Mouse (Mus musculus) MEL (cell line): ENCODE measurements around the gene Flrt2. TPM values are rescaled to one million over a fixed set of nuclear protein-coding genes. Genes with fewer than 3 reads are reported as not detected.

Source experiments
- DNase-seq: peaks from one replicate; pipeline ENCODE4 v3.0.0; 2011; ENCODE audit warnings: low read depth, low spot score
- H3K27ac ChIP-seq: 2 replicates; pipeline ENCODE4 v1.5.1; 2012; ENCODE audit warnings: low read depth, mild to moderate bottlenecking, control low read depth, low read length, moderate library complexity; ENCODE audit not compliant: control insufficient read depth
- H3K27me3 ChIP-seq, 2 experiments: fragments of 150-350 bp in 1 of 2; sonication (generic) in 1 of 2; 2 replicates each; pipeline ENCODE4 v1.6.1; 2012; ENCODE audit warnings: low read length in 2 of 2, mild to moderate bottlenecking in 2 of 2, improper control_type of control experiment in 1 of 2, moderate library complexity in 1 of 2; ENCODE audit not compliant: insufficient read depth in 2 of 2, control insufficient read depth in 1 of 2
- H3K36me3 ChIP-seq, 2 experiments: 2 replicates each; pipeline ENCODE4 v1.6.1; 2012 to 2014; ENCODE audit warnings: low read length in 2 of 2, improper control_type of control experiment in 1 of 2, inconsistent platforms in 1 of 2, mild to moderate bottlenecking in 1 of 2; ENCODE audit not compliant: insufficient read depth in 2 of 2, control insufficient read depth in 1 of 2
- H3K4me1 ChIP-seq, 2 experiments: fragments of 150-350 bp in 1 of 2; sonication (generic) in 1 of 2; 2 replicates each; pipeline ENCODE4 v1.6.1; 2012; ENCODE audit warnings: low read length in 2 of 2, improper control_type of control experiment in 1 of 2, mild to moderate bottlenecking in 1 of 2; ENCODE audit not compliant: insufficient read depth in 2 of 2, control insufficient read depth in 1 of 2
- H3K4me3 ChIP-seq, 2 experiments: fragments of 150-350 bp in 1 of 2; sonication (generic) in 1 of 2; 2 replicates each; pipeline ENCODE4 v1.5.1; 2012; ENCODE audit warnings: low read depth in 2 of 2, low read length in 2 of 2, mild to moderate bottlenecking in 2 of 2, moderate library complexity in 2 of 2, control low read depth in 1 of 2, improper control_type of control experiment in 1 of 2; ENCODE audit not compliant: control insufficient read depth in 1 of 2, insufficient read depth in 1 of 2
- H3K79me2 ChIP-seq: 2 replicates; pipeline ENCODE4 v1.6.1; 2012; ENCODE audit warnings: mild to moderate bottlenecking, low read length, moderate library complexity; ENCODE audit not compliant: control insufficient read depth, poor library complexity, insufficient read depth
- H3K9ac ChIP-seq: 2 replicates; pipeline ENCODE4 v1.6.1; 2012; ENCODE audit warnings: low read depth, mild to moderate bottlenecking, control low read depth, low read length, moderate library complexity; ENCODE audit not compliant: control insufficient read depth, poor library complexity, severe bottlenecking
- H3K9me3 ChIP-seq: fragments of 150-350 bp; sonication (generic); replicated peaks from 2 replicates; pipeline ENCODE4 v1.6.1; 2012; ENCODE audit warnings: mild to moderate bottlenecking, low read length, improper control_type of control experiment, moderate library complexity; ENCODE audit not compliant: insufficient read depth
- CTCF ChIP-seq, 3 experiments: IDR thresholded peaks in 2 of 3; conservative IDR thresholded peaks in 1 of 3; 2 replicates each; pipeline ENCODE4 v1.5.1; 2011 to 2012; ENCODE audit warnings: low read length in 3 of 3, low read depth in 2 of 3, mild to moderate bottlenecking in 2 of 3, improper control_type of control experiment in 1 of 3, inconsistent platforms in 1 of 3, mixed read lengths in 1 of 3, moderate library complexity in 1 of 3; ENCODE audit not compliant: control insufficient read depth in 1 of 3, insufficient read depth in 1 of 3, poor library complexity in 1 of 3, severe bottlenecking in 1 of 3
- E2F4 ChIP-seq: IDR thresholded peaks from 2 replicates; pipeline ENCODE4 v1.6.1; 2011; ENCODE audit warnings: low read depth, low read length, improper control_type of control experiment, borderline replicate concordance
- EP300 ChIP-seq, 2 experiments: IDR thresholded peaks; 2 replicates each; pipeline ENCODE4 v1.6.1; 2011; ENCODE audit warnings: improper control_type of control experiment in 2 of 2, low read length in 2 of 2, low read depth in 1 of 2, mild to moderate bottlenecking in 1 of 2
- GABPA ChIP-seq: IDR thresholded peaks from 2 replicates; pipeline ENCODE4 v1.6.1; 2012; ENCODE audit warnings: low read depth, mild to moderate bottlenecking, inconsistent platforms, low read length, improper control_type of control experiment, moderate library complexity
- GATA1 ChIP-seq: IDR thresholded peaks from 2 replicates; pipeline ENCODE4 v1.6.1; 2011; ENCODE audit warnings: low read depth, low read length, improper control_type of control experiment
- KAT2A ChIP-seq: conservative IDR thresholded peaks from 2 replicates; pipeline ENCODE4 v1.6.1; 2012; ENCODE audit warnings: low read depth, low read length, improper control_type of control experiment, inconsistent platforms
- MAFK ChIP-seq: IDR thresholded peaks from 2 replicates; pipeline ENCODE4 v1.6.1; 2011; ENCODE audit warnings: low read depth, mild to moderate bottlenecking, low read length, improper control_type of control experiment, borderline replicate concordance
- MAX ChIP-seq: IDR thresholded peaks from 2 replicates; pipeline ENCODE4 v1.6.1; 2011; ENCODE audit warnings: low read length, improper control_type of control experiment
- MAZ ChIP-seq: IDR thresholded peaks from 2 replicates; pipeline ENCODE4 v1.6.1; 2012; ENCODE audit warnings: low read depth, mild to moderate bottlenecking, inconsistent platforms, low read length, improper control_type of control experiment
- MXI1 ChIP-seq: IDR thresholded peaks from 2 replicates; pipeline ENCODE4 v1.6.1; 2011; ENCODE audit warnings: mild to moderate bottlenecking, low read depth, low read length, improper control_type of control experiment
- POLR2AphosphoS2 ChIP-seq: IDR thresholded peaks from 2 replicates; pipeline ENCODE4 v1.6.1; 2011; ENCODE audit warnings: low read length, improper control_type of control experiment
- POLR2AphosphoS5 ChIP-seq: IDR thresholded peaks from 2 replicates; pipeline ENCODE4 v1.6.1; 2012; ENCODE audit warnings: low read depth, borderline replicate concordance, mild to moderate bottlenecking, inconsistent platforms, low read length, moderate library complexity, mixed read lengths
- SIN3A ChIP-seq: IDR thresholded peaks from 2 replicates; pipeline ENCODE4 v1.6.1; 2012; ENCODE audit warnings: low read length, improper control_type of control experiment, inconsistent platforms
- SMC3 ChIP-seq: IDR thresholded peaks from 2 replicates; pipeline ENCODE4 v1.6.1; 2011; ENCODE audit warnings: low read depth, low read length, improper control_type of control experiment
- TBP ChIP-seq: IDR thresholded peaks from 2 replicates; pipeline ENCODE4 v1.8.0; 2011; ENCODE audit warnings: low read depth, low read length, improper control_type of control experiment
- TCF12 ChIP-seq: IDR thresholded peaks from 2 replicates; pipeline ENCODE4 v1.6.1; 2014; ENCODE audit warnings: low read depth, mild to moderate bottlenecking, inconsistent platforms, low read length, improper control_type of control experiment, moderate library complexity
- UBTF ChIP-seq: IDR thresholded peaks from 2 replicates; pipeline ENCODE4 v1.6.1; 2012; ENCODE audit warnings: low read depth, mild to moderate bottlenecking, inconsistent platforms, low read length, improper control_type of control experiment, moderate library complexity, borderline replicate concordance; ENCODE audit not compliant: insufficient read depth
- USF1 ChIP-seq: IDR thresholded peaks from 2 replicates; pipeline ENCODE4 v1.6.1; 2014; ENCODE audit warnings: low read depth, mild to moderate bottlenecking, inconsistent platforms, low read length, improper control_type of control experiment, moderate library complexity
- ZNF384 ChIP-seq: IDR thresholded peaks from 2 replicates; pipeline ENCODE4 v1.6.1; 2012; ENCODE audit warnings: low read depth, mild to moderate bottlenecking, inconsistent platforms, low read length, improper control_type of control experiment
- polyA plus RNA-seq, 2 experiments: library from polyadenylated mRNA; stranded (reverse) in 1 of 2; unstranded in 1 of 2; fragments of >175 nt in 1 of 2; fragments of >200 nt in 1 of 2; gene quantifications; 2 replicates each; pipeline versions ENCODE4 v1.2.1 to v1.2.4; 2012; ENCODE audit warnings: low replicate concordance in 2 of 2, low read depth in 1 of 2; ENCODE audit not compliant: insufficient read length in 2 of 2, insufficient read depth in 1 of 2, missing spikeins in 1 of 2
- total RNA-seq: library from RNA; depleted of rRNA; stranded (reverse); fragments of 300-350 nt; gene quantifications from 2 replicates; pipeline ENCODE4 v1.2.3, GENCODE M21; 2012

Gene Flrt2
- total and polyA plus RNA-seq, 3 experiments = not detected

DNA sequence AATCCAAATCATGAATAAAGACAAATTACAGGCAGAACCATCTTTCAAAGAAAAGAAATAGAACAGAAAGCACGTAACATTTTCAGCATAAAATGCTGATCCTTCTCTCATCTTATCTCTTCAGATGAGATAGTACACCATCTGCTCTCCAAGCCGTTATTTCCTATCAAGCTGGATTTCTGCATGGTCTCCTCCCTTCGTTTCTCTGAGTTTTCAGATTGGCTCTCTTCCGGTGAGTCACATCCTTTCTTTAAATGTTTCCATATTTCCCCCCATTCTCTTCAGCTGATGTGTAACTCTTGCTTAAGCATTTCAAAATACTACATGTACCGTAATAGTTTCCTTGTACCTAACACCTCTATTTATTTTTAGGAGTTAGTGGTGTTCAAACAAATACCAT lies 16.3 kb upstream of the Flrt2 start:
- H3K9ac ChIP-seq = no peak overlapping the region
- H3K4me3 ChIP-seq = no peak overlapping the region
- H3K9me3 ChIP-seq = no peaks in the 10 kb centered on the region
- no peaks in the 10 kb centered on the region for H3K4me1 ChIP-seq
- no peaks in the 10 kb centered on the region for H3K36me3 ChIP-seq
- DNase-seq = no peak
- no peaks in the 10 kb centered on the region for H3K79me2 ChIP-seq
- H3K27me3 ChIP-seq = no peaks in the 10 kb centered on the region
- TF ChIP-seq TCF12 (no peak), KAT2A (no peak), POLR2AphosphoS2 (no peak), POLR2AphosphoS5 (no peak), ZNF384 (no peak), SMC3 (no peak), UBTF (no peak)
- TF ChIP-seq, all 39 proteins: peak for 0
- H3K27ac ChIP-seq = no peak overlapping the region

DNA sequence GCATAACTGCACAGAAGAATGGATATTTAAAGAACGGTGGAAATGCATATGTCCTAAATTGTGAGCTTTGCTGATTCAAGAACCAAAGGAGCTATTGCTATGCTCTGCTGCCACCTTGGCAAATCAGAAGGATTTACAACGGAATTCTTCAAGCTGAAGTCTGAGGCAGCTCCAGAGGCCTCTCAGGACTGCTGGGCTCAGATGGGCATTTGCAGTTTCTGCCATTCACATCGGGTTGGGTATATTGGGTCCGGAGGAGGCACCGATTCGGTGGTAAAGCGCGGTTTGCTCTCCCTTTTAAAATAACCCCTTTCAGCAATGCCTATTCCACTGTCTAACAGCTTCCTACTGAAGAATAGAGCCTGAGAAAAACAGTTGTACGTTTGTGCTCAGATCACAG lies 1.2 kb upstream of the Flrt2 start:
- Histone ChIP-seq H3K27ac (no peak overlapping the region), H3K4me1 (no peaks in the 10 kb centered on the region), H3K9me3 (no peaks in the 10 kb centered on the region), H3K9ac (no peak overlapping the region)
- no peak for DNase-seq
- TF ChIP-seq E2F4 (no peak), MAFK (no peak), EP300 (IDR thresholded peaks at IDR 0.05; ENCODE audit: low read depth in 1 of 2, low read length in 2 of 2) (no peak), TBP (no peak), MAZ (no peak), CTCF (IDR thresholded peaks at IDR 0.05 in 2 of 3, conservative IDR thresholded peaks at IDR 0.05 in 1 of 3; ENCODE audit: control insufficient read depth in 1 of 3, insufficient read depth in 1 of 3, low read depth in 2 of 3, low read length in 3 of 3, poor library complexity in 1 of 3, severe bottlenecking in 1 of 3) (no peak), POLR2AphosphoS5 (no peak)
- TF ChIP-seq, all 39 proteins: peak for 0
- no peak overlapping the region for H3K4me3 ChIP-seq
- no peaks in the 10 kb centered on the region for H3K36me3 ChIP-seq
- no peaks in the 10 kb centered on the region for H3K79me2 ChIP-seq
- no peaks in the 10 kb centered on the region for H3K27me3 ChIP-seq

DNA sequence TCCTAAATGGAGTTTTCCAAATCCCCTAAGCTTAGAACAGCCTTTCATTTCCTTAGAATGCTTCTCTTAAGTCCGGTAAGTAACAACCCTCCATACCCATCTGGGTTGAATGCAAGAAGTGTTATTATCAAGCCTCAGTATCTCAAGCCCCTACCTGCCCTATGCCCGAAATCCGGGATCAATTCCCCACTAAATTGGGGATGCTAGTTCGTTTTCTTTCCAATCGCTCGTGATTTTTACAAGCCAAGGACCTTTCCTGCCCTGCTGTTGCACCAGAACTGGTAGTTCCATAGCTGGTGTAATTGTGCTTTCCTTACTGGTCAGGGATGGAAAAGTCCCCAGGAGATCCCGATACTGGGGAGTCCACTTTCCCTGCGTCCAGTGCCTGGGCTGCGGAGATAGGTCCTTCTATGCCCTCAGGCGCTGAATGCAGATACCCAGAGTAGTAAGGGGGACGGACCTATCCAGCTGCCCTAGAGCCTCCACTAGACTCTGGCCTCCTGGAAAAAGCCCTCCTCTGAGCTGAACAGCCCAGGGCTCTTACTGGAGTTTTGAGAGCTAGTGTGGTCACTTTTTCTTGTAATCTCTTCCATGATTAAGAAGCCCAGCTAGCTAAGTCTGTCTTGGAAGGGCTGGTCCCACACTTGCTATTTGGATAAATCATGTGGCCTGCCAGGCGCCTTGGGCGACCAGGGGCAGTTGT lies 1.1 kb downstream of the Flrt2 start:
- no peak overlapping the region for H3K9ac ChIP-seq
- no peaks in the 10 kb centered on the region for H3K79me2 ChIP-seq
- H3K27me3 ChIP-seq = no peaks in the 10 kb centered on the region
- H3K36me3 ChIP-seq = no peaks in the 10 kb centered on the region
- no peak for DNase-seq
- no peak overlapping the region for H3K4me3 ChIP-seq
- TF ChIP-seq MAX = no peak
- no peak for TF ChIP-seq GATA1
- no peak for TF ChIP-seq POLR2AphosphoS2
- no peak for TF ChIP-seq GABPA
- no peak for TF ChIP-seq EP300 (IDR thresholded peaks at IDR 0.05; ENCODE audit: low read depth in 1 of 2, low read length in 2 of 2)
- no peak for TF ChIP-seq CTCF (IDR thresholded peaks at IDR 0.05 in 2 of 3, conservative IDR thresholded peaks at IDR 0.05 in 1 of 3; ENCODE audit: control insufficient read depth in 1 of 3, insufficient read depth in 1 of 3, low read depth in 2 of 3, low read length in 3 of 3, poor library complexity in 1 of 3, severe bottlenecking in 1 of 3)
- no peak for TF ChIP-seq USF1
- no peak for TF ChIP-seq UBTF
- TF ChIP-seq SIN3A = no peak
- no peak for TF ChIP-seq MXI1
- no peaks in the 10 kb centered on the region for H3K4me1 ChIP-seq
- no peaks in the 10 kb centered on the region for H3K9me3 ChIP-seq
- H3K27ac ChIP-seq = no peak overlapping the region
